Mouse (Mus musculus) testis, adult 2 months (tissue): Measurements from ENCODE around the gene Dnajc28.

Source experiments
- CTCF ChIP-seq: fragments of 200-500 bp; IDR thresholded peaks from 2 replicates; pipeline ENCODE4 v1.5.1; 2012; ENCODE audit warnings: low read depth, mild to moderate bottlenecking, inconsistent platforms, low read length, moderate library complexity; ENCODE audit not compliant: control insufficient read depth, insufficient read depth, insufficient replicate concordance
- POLR2A ChIP-seq: fragments of 200-500 bp; IDR thresholded peaks from 2 replicates; pipeline ENCODE4 v1.6.1; 2012; ENCODE audit warnings: low read depth, mild to moderate bottlenecking, inconsistent platforms, low read length, moderate library complexity; ENCODE audit not compliant: control insufficient read depth

DNA sequence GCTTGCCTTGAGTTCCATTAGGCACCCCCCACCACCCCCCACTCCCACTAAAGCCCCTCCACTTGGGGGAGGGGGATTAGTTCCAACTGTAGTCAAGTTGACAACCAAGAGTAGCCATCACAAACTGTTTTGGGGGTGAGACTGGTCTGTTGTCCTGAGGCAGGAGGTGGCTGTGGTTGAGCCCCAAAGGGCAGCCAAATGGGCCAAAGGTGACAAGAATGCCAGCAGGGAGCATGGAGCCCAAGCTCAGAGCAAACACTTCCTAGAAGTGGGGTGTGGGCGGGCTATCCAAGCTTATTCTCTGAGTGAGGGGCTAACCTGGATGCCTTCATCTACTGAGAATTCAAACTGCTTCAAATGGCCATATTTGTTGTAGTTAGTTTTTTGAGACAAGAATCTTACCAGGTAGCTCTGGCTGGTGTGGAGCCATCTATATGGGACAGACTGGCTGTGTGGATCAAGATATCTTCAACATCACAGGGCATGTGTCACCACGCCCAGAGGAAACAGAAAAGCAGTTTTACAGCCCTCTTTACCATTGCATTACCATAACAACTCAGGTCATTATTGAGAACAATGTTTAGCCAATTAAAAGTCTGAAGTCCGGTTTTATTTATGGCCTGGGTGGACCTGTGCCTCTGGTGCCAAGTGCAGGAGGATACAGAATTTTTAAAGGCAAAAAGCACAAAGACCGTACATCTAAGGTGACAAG lies 54.1 kb downstream of the Dnajc28 start:
- TF ChIP-seq POLR2A (no peak), CTCF (no peak)
